Mouse (Mus musculus) stomach, postnatal 0 days (tissue): ENCODE measurements at regions not wholly inside any gene's neighbourhood (a gene's known extent, or its start where the extent isn't known, plus 50 kb on each side); places are given as distances from the start of the nearest gene placed in this dataset.

Source experiments
- ATAC-seq: fragments of 200-750 bp; cut with Nextera tagmentation; 2 replicates; pipeline ENCODE4 v1.8.0; 2017; ENCODE audit not compliant: low FRiP score, low TSS enrichment
- DNase-seq: peaks from one replicate; pipeline ENCODE4 v3.0.0-alpha.2; 2016; ENCODE audit warnings: low spot score
- H3K27ac ChIP-seq: fragments of 300-500 bp; sonication (generic); replicated peaks from 2 replicates; pipeline ENCODE4 v1.5.1; 2014; ENCODE audit warnings: mild to moderate bottlenecking, control low read depth
- H3K27me3 ChIP-seq: fragments of 300-500 bp; sonication (generic); 2 replicates; pipeline ENCODE4 v1.6.1; 2014; ENCODE audit warnings: low read length; ENCODE audit not compliant: control insufficient read depth, insufficient read depth
- H3K36me3 ChIP-seq: fragments of 300-500 bp; sonication (generic); 2 replicates; pipeline ENCODE4 v1.6.1; 2014; ENCODE audit warnings: low read length, mixed read lengths; ENCODE audit not compliant: control insufficient read depth, insufficient read depth
- H3K4me1 ChIP-seq: fragments of 300-500 bp; sonication (generic); replicated peaks from 2 replicates; pipeline ENCODE4 v1.6.1; 2014; ENCODE audit warnings: antibody characterized with exemption; ENCODE audit not compliant: control insufficient read depth, insufficient read depth
- H3K4me2 ChIP-seq: fragments of 300-500 bp; sonication (generic); replicated peaks from 2 replicates; pipeline ENCODE4 v1.6.1; 2014; ENCODE audit warnings: low read depth, mild to moderate bottlenecking, control low read depth, moderate library complexity
- H3K4me3 ChIP-seq: fragments of 300-500 bp; sonication (generic); 2 replicates; pipeline ENCODE4 v1.5.1; 2014; ENCODE audit warnings: low read depth, low read length, control low read depth
- H3K9ac ChIP-seq: fragments of 300-500 bp; sonication (generic); 2 replicates; pipeline ENCODE4 v1.6.1; 2014; ENCODE audit warnings: mild to moderate bottlenecking, low read length, control low read depth, mixed read lengths
- H3K9me3 ChIP-seq: fragments of 300-500 bp; sonication (generic); 2 replicates; pipeline ENCODE4 v1.6.1; 2016; ENCODE audit warnings: low read length; ENCODE audit not compliant: control insufficient read depth
- CTCF ChIP-seq: IDR thresholded peaks from 2 replicates; pipeline ENCODE4 v1.5.1; 2016; ENCODE audit warnings: antibody characterized with exemption, low read depth, mild to moderate bottlenecking, moderate library complexity
- EP300 ChIP-seq: optimal IDR thresholded peaks from 2 replicates; pipeline ENCODE3; 2016; ENCODE audit warnings: antibody characterized with exemption
- WGBS: fragments of 180-500 bp; shearing (Covaris S2); extraction: QIAGEN DNeasy Blood & Tissue Kit; methylation state at CpG from one replicate; pipeline ENCODE4 v1.1.7; 2014; 5-methylcytosine and 5-hydroxymethylcytosine counted together

GRCm38 (mm10) chr5:67155582-67155981 is 56.5 kb upstream of the Phox2b start:
- DNase-seq = peak; percentile 70
- Histone ChIP-seq H3K36me3 (no peaks in the 10 kb centered on the region), H3K27ac (no peak overlapping the region), H3K4me3 (no peak overlapping the region), H3K9me3 (no peaks in the 10 kb centered on the region), H3K27me3 (no peaks in the 10 kb centered on the region), H3K4me1 (no peaks in the 10 kb centered on the region), H3K9ac (no peak overlapping the region), H3K4me2 (no peak overlapping the region)
- peak; percentile 92 for ATAC-seq
- no peak for TF ChIP-seq CTCF
- no peak for TF ChIP-seq EP300

- DNase-seq (no peak), ATAC-seq (no peak)
- no peaks in the 10 kb centered on the region for H3K27me3 ChIP-seq
- H3K9ac ChIP-seq = no peak overlapping the region
- H3K36me3 ChIP-seq = no peaks in the 10 kb centered on the region
- TF ChIP-seq CTCF = no peak
- 90% methylated on average over 2 of the region's 2 CpGs for WGBS
- H3K4me3 ChIP-seq = no peak overlapping the region
- no peaks in the 10 kb centered on the region for H3K4me1 ChIP-seq
- H3K27ac ChIP-seq = no peak overlapping the region
- no peak overlapping the region for H3K4me2 ChIP-seq
- no peaks in the 10 kb centered on the region for H3K9me3 ChIP-seq
Measured at GRCm38 (mm10) chr5:67156911-67157310, 57.8 kb upstream of the Phox2b start.

GRCm38 (mm10) chr5:67176827-67177226 is 77.7 kb upstream of the Phox2b start:
- Histone ChIP-seq H3K27me3 (no peaks in the 10 kb centered on the region), H3K4me2 (no peak overlapping the region), H3K4me3 (no peak overlapping the region), H3K27ac (no peak overlapping the region), H3K9me3 (no peaks in the 10 kb centered on the region), H3K36me3 (no peaks in the 10 kb centered on the region), H3K4me1 (no peaks in the 10 kb centered on the region), H3K9ac (no peak overlapping the region)
- ATAC-seq (no peak), DNase-seq (no peak)
- TF ChIP-seq CTCF = no peak
- TF ChIP-seq EP300 = no peak
- 62% methylated on average over 6 of the region's 6 CpGs for whole genome bisulfite sequencing

- Histone ChIP-seq H3K27me3 (no peaks in the 10 kb centered on the region), H3K36me3 (no peaks in the 10 kb centered on the region), H3K9ac (no peak overlapping the region), H3K4me2 (no peak overlapping the region), H3K27ac (no peak overlapping the region), H3K4me1 (no peaks in the 10 kb centered on the region), H3K4me3 (no peak overlapping the region), H3K9me3 (no peaks in the 10 kb centered on the region)
- 80% methylated on average over 12 of the region's 12 CpGs for WGBS
- ATAC-seq (no peak), DNase-seq (no peak)
- no peak for TF ChIP-seq EP300
- no peak for TF ChIP-seq CTCF
Measured at GRCm38 (mm10) chr5:67179221-67179620, 80.1 kb upstream of the Phox2b start.

GRCm38 (mm10) chr5:67189376-67189901 is 70.9 kb upstream of the Tmem33 start:
- H3K4me2 ChIP-seq = no peak overlapping the region
- H3K9ac ChIP-seq = no peak overlapping the region
- DNase-seq (no peak), ATAC-seq (no peak)
- H3K9me3 ChIP-seq = no peaks in the 10 kb centered on the region
- TF ChIP-seq CTCF = no peak
- no peak for TF ChIP-seq EP300
- no peaks in the 10 kb centered on the region for H3K27me3 ChIP-seq
- no peak overlapping the region for H3K4me3 ChIP-seq
- H3K36me3 ChIP-seq = no peaks in the 10 kb centered on the region
- 53% methylated on average over 4 of the region's 4 CpGs for WGBS
- H3K4me1 ChIP-seq = no peaks in the 10 kb centered on the region
- no peak overlapping the region for H3K27ac ChIP-seq

- Histone ChIP-seq H3K9ac (no peak overlapping the region), H3K27ac (no peak overlapping the region)
- no peak for TF ChIP-seq CTCF
- TF ChIP-seq EP300 = no peak
Measured at GRCm38 (mm10) chr5:67194065-67194464, 66.3 kb upstream of the Tmem33 start.

More at GRCm38 (mm10) chr5:67194065-67194464, 66.3 kb upstream of the Tmem33 start:
- WGBS = 68% methylated on average over 2 of the region's 2 CpGs
- no peaks in the 10 kb centered on the region for H3K4me1 ChIP-seq
- ATAC-seq = no peak
- no peak overlapping the region for H3K4me3 ChIP-seq
- H3K4me2 ChIP-seq = no peak overlapping the region
- no peaks in the 10 kb centered on the region for H3K27me3 ChIP-seq
- no peak for DNase-seq
- H3K9me3 ChIP-seq = no peaks in the 10 kb centered on the region
- H3K36me3 ChIP-seq = no peaks in the 10 kb centered on the region
